Mouse (Mus musculus) limb, embryonic 13.5 days (tissue): Measurements from ENCODE around the gene Abca6. TPM values are rescaled to one million over a fixed set of nuclear protein-coding genes. Genes with fewer than 3 reads are reported as not detected.

Experiments used
- ATAC-seq: fragments of 200-750 bp; cut with Nextera tagmentation; 2 replicates; pipeline ENCODE4 v1.8.0; 2017; ENCODE audit warnings: low read depth, moderate number of reproducible peaks, moderate TSS enrichment; ENCODE audit not compliant: low FRiP score
- H3K27ac ChIP-seq: fragments of 300-500 bp; sonication (generic); 2 replicates; pipeline ENCODE4 v1.5.1; 2015; ENCODE audit warnings: inconsistent platforms, mild to moderate bottlenecking, moderate library complexity
- H3K27me3 ChIP-seq: fragments of 300-500 bp; sonication (generic); 2 replicates; pipeline ENCODE4 v1.6.1; 2015; ENCODE audit warnings: mild to moderate bottlenecking, inconsistent platforms
- H3K36me3 ChIP-seq: fragments of 300-500 bp; sonication (generic); 2 replicates; pipeline ENCODE4 v1.6.1; 2015; ENCODE audit warnings: inconsistent platforms, mild to moderate bottlenecking, moderate library complexity
- H3K4me1 ChIP-seq: fragments of 300-500 bp; sonication (generic); 2 replicates; pipeline ENCODE4 v1.6.1; 2015; ENCODE audit warnings: inconsistent platforms
- H3K4me2 ChIP-seq: fragments of 300-500 bp; sonication (generic); replicated peaks from 2 replicates; pipeline ENCODE4 v1.6.1; 2015; ENCODE audit warnings: inconsistent platforms, mild to moderate bottlenecking, moderate library complexity
- H3K4me3 ChIP-seq: fragments of 300-500 bp; sonication (generic); 2 replicates; pipeline ENCODE4 v1.5.1; 2015; ENCODE audit warnings: moderate library complexity, mild to moderate bottlenecking, inconsistent platforms
- H3K9ac ChIP-seq: fragments of 300-500 bp; sonication (generic); 2 replicates; pipeline ENCODE4 v1.6.1; 2015; ENCODE audit warnings: mild to moderate bottlenecking, inconsistent platforms
- H3K9me3 ChIP-seq: fragments of 300-500 bp; sonication (generic); 2 replicates; pipeline ENCODE4 v1.6.1; 2016; ENCODE audit warnings: inconsistent platforms
- WGBS: fragments of 180-500 bp; shearing (Covaris S2); methylation state at CpG from one replicate; pipeline ENCODE4 v1.1.7; 2015; 5-methylcytosine and 5-hydroxymethylcytosine counted together
- polyA plus RNA-seq: library from polyadenylated mRNA; unstranded; fragments of >200 nt; fragmentation: Nextera tagmentation; extraction: Ambion mirVana; gene quantifications from 2 replicates; pipeline ENCODE4 v1.2.1, GENCODE M21; 2015

Gene Abca6
- polyA plus RNA-seq, 1 experiment from 2014 or later = 0.52 TPM

DNA sequence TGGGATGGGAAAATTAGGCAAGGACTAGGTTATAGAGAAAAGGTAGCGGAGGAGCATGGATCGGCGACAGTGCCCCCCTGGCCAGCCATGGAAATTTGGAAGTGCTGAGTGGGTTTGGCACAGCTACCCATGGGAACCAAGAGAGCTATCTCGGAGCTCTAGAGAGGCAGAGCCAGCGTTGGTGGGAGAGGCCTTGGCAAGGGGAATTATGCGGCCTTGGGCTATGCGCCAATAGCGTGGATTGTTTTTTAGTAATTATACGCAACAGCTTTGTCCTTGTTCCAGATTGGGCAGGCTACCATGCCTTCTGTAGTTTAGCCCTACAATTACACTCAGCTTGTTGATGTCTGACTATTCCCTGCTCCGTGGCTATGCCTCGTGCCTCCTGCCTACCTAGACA lies 15.2 kb upstream of the Abca6 start:
- H3K36me3 ChIP-seq = no peaks in the 10 kb centered on the region
- H3K4me1 ChIP-seq = peaks cover 3% of the 10 kb centered on the region; the same call in 1 of the 2 replicates
- no peaks in the 10 kb centered on the region for H3K9me3 ChIP-seq
- no peak for ATAC-seq
- H3K9ac ChIP-seq = no peak overlapping the region
- H3K4me2 ChIP-seq = no peak overlapping the region
- no peaks in the 10 kb centered on the region for H3K27me3 ChIP-seq
- no peak overlapping the region for H3K27ac ChIP-seq
- WGBS = 87% methylated on average over 11 of the region's 11 CpGs
- no peak overlapping the region for H3K4me3 ChIP-seq

DNA sequence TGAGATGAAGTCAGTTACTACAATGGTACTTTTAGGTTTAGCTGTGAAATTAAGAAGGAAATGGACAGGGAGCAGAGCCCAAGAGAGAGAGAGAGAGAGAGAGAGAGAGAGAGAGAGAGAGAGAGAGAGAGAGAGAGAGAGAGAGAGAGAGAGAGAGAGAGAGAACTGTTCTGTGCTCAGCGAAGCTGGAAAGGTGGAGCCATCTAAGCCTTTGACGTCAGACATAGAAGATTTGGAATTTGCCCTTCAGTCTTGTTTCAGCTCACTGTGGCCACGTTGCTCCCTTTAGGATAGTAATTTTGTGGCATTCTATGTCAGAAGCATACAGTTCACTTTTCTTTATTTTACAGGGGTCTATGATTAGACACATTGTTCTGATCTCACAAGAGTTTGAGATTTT lies 10.3 kb upstream of the Abca6 start:
- no peak for ATAC-seq
- peaks cover 5% of the 10 kb centered on the region; the same call in 1 of the 2 replicates for H3K9me3 ChIP-seq
- no peaks in the 10 kb centered on the region for H3K36me3 ChIP-seq
- no peak overlapping the region for H3K9ac ChIP-seq
- H3K27me3 ChIP-seq = no peaks in the 10 kb centered on the region
- H3K4me3 ChIP-seq = no peak overlapping the region
- 74% methylated on average over 3 of the region's 3 CpGs for WGBS
- H3K4me2 ChIP-seq = no peak overlapping the region
- no peaks in the 10 kb centered on the region for H3K4me1 ChIP-seq
- no peak overlapping the region for H3K27ac ChIP-seq

DNA sequence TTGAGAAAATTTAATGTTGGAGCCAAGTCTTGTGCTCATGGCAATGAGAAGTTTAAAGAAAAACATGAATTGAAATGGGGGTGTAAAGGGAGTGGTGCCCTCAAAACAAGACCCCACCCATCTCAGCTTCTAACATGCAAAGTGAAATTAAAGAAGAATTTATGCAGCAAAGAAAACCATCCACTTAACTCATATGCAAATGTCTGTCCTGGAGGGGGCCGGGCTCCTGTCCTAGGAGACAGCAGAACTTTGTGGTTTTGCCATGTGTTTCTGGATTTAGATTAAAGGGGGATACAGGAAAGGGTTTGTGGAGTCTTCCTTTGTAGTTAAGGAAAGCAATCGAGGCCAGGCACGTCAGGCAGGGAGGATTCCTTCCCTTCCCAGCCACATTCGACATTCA lies 6.3 kb upstream of the Abca6 start:
- Histone ChIP-seq H3K4me3 (no peak overlapping the region), H3K4me1 (no peaks in the 10 kb centered on the region), H3K27me3 (no peaks in the 10 kb centered on the region), H3K9ac (no peak overlapping the region), H3K36me3 (no peaks in the 10 kb centered on the region), H3K9me3 (peaks cover 5% of the 10 kb centered on the region; the same call in 1 of the 2 replicates), H3K4me2 (no peak overlapping the region), H3K27ac (no peak overlapping the region)
- no peak for ATAC-seq
- WGBS = 62% methylated on average over 4 of the region's 4 CpGs

DNA sequence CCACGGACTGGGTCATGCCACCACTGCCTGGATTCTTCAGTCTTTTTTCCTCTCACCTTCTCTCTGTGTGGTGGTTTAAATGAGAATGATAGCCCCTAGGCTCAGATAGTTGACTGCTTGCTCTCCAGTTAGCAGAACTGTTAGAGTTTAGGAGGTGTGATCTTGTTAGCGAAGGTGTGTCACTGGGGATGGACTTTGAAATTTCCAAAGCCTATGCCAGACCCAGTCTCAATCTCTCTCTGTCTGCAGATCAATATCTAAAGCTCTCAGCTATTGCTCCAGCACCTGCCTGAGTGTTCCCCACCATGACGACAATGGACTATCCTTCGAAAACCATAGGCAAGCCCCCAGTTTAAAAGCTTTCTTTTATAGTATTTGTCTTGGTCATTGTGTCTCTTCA lies 5.5 kb upstream of the Abca6 start:
- H3K4me3 ChIP-seq = no peak overlapping the region
- ATAC-seq = no peak
- H3K9ac ChIP-seq = no peak overlapping the region
- 89% methylated on average over 4 of the region's 4 CpGs for WGBS
- H3K27me3 ChIP-seq = no peaks in the 10 kb centered on the region
- no peak overlapping the region for H3K27ac ChIP-seq
- H3K9me3 ChIP-seq = peaks cover 5% of the 10 kb centered on the region; the same call in 1 of the 2 replicates
- H3K4me2 ChIP-seq = no peak overlapping the region
- H3K4me1 ChIP-seq = no peaks in the 10 kb centered on the region
- no peaks in the 10 kb centered on the region for H3K36me3 ChIP-seq

DNA sequence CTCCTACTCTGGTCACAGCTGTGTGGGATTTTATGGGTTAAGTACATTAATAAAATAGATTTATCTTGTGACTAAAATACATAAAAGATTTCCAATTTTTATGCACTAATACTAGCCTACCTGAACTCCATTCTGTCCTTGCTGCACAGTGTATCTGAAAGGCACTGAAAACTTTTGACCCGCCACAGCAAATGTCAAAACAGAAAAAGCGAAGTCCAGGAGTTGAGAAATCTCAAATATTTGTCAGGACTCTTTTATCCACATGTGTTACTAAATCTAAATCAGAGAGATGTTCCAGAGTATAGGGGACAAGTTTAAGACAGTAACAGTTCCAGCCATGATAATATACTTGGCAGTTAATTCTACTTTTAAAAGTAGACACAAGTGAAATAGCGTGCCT lies 680 bp upstream of the Abca6 start:
- Histone ChIP-seq H3K36me3 (no peaks in the 10 kb centered on the region), H3K9me3 (no peaks in the 10 kb centered on the region), H3K4me1 (no peaks in the 10 kb centered on the region), H3K9ac (no peak overlapping the region), H3K27ac (no peak overlapping the region), H3K4me3 (no peak overlapping the region), H3K27me3 (no peaks in the 10 kb centered on the region), H3K4me2 (no peak overlapping the region)
- WGBS = 79% methylated on average over 3 of the region's 3 CpGs
- no peak for ATAC-seq

DNA sequence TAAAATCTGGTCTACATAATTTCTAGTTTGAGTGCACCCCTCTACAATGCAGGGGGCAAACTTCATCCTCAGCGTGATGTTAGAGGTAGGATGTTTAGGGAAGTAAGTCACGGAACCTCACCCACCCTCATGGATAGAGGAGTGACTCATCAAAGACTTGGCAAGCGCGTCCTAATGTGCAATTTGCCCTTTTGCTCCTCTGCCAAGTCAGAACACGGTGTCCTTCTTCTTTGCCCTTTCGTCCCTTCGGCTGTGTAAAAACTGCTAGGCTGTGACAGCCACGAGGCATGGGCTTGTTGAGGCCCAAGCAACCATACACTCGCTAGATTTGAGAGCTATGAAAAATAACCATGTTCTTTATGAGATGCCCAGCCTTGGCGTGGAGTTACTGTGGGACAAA lies 6.8 kb downstream of the Abca6 start:
- no peaks in the 10 kb centered on the region for H3K27me3 ChIP-seq
- 0 out of 2 replicates have a peak, but pooled peaks cover 2% of the 10 kb centered on the region for H3K9me3 ChIP-seq
- H3K27ac ChIP-seq = no peak overlapping the region
- no peak overlapping the region for H3K4me3 ChIP-seq
- H3K4me2 ChIP-seq = no peak overlapping the region
- WGBS = 84% methylated on average over 10 of the region's 10 CpGs
- H3K36me3 ChIP-seq = no peaks in the 10 kb centered on the region
- no peaks in the 10 kb centered on the region for H3K4me1 ChIP-seq
- H3K9ac ChIP-seq = no peak overlapping the region
- ATAC-seq = no peak

DNA sequence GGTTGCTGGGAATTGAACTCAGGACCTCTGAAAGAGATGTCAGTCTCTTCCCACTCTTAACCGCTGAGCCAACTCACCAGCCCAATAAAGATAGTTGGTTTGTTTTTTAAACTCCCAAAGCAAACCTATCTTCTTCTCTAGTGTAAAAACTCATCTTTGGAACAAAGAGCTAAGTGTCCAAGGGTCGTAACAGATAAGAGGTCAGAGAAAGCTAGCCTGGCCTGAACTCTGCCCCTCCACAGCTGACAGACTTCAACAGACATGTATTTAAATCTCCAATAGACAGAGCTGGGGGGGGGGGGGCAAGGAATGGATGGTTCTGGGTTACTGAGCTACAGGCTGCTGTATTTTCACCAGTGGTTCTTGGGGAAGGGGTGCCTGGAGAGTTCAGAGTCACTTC lies 14.1 kb downstream of the Abca6 start:
- 87% methylated on average over 2 of the region's 2 CpGs for WGBS
- ATAC-seq = no peak

GRCm38 (mm10) chr11:110232975-110233374 lies 18.6 kb downstream of the Abca6 start:
- Histone ChIP-seq H3K9me3 (no peaks in the 10 kb centered on the region), H3K27me3 (no peaks in the 10 kb centered on the region), H3K4me2 (no peak overlapping the region), H3K9ac (no peak overlapping the region), H3K4me3 (no peak overlapping the region), H3K27ac (no peak overlapping the region), H3K36me3 (no peaks in the 10 kb centered on the region), H3K4me1 (no peaks in the 10 kb centered on the region)
- no peak for ATAC-seq

More for the DNA sequence above, 14.1 kb downstream of the Abca6 start:
- Histone ChIP-seq H3K36me3 (no peaks in the 10 kb centered on the region), H3K9ac (no peak overlapping the region), H3K9me3 (0 out of 2 replicates have a peak, but pooled peaks cover 4% of the 10 kb centered on the region), H3K4me1 (no peaks in the 10 kb centered on the region), H3K27me3 (no peaks in the 10 kb centered on the region), H3K4me3 (no peak overlapping the region), H3K4me2 (no peak overlapping the region), H3K27ac (no peak overlapping the region)

- no peak for ATAC-seq
- Histone ChIP-seq H3K9ac (no peak overlapping the region), H3K27ac (no peak overlapping the region), H3K4me3 (no peak overlapping the region), H3K9me3 (no peaks in the 10 kb centered on the region), H3K4me2 (no peak overlapping the region), H3K27me3 (no peaks in the 10 kb centered on the region), H3K36me3 (no peaks in the 10 kb centered on the region), H3K4me1 (no peaks in the 10 kb centered on the region)
These were observed 34.5 kb downstream of the Abca6 start for GRCm38 (mm10) chr11:110217118-110217517.

GRCm38 (mm10) chr11:110203930-110204329 lies 47.6 kb downstream of the Abca6 start:
- no peaks in the 10 kb centered on the region for H3K4me1 ChIP-seq
- H3K36me3 ChIP-seq = no peaks in the 10 kb centered on the region
- no peaks in the 10 kb centered on the region for H3K27me3 ChIP-seq
- no peak overlapping the region for H3K27ac ChIP-seq
- 73% methylated on average over 5 of the region's 5 CpGs for WGBS
- H3K9ac ChIP-seq = no peak overlapping the region
- H3K4me2 ChIP-seq = no peak overlapping the region
- no peak for ATAC-seq
- H3K4me3 ChIP-seq = no peak overlapping the region
- no peaks in the 10 kb centered on the region for H3K9me3 ChIP-seq

- no peaks in the 10 kb centered on the region for H3K9me3 ChIP-seq
- H3K4me3 ChIP-seq = no peak overlapping the region
- no peak overlapping the region for H3K9ac ChIP-seq
- no peaks in the 10 kb centered on the region for H3K4me1 ChIP-seq
- H3K27me3 ChIP-seq = no peaks in the 10 kb centered on the region
- no peak for ATAC-seq
- no peak overlapping the region for H3K27ac ChIP-seq
- no peak overlapping the region for H3K4me2 ChIP-seq
- WGBS = 76% methylated on average over 3 of the region's 3 CpGs
- H3K36me3 ChIP-seq = no peaks in the 10 kb centered on the region
These were observed 52.7 kb downstream of the Abca6 start for GRCm38 (mm10) chr11:110198882-110199281.

- H3K27ac ChIP-seq = no peak overlapping the region
- no peak overlapping the region for H3K4me3 ChIP-seq
- H3K4me1 ChIP-seq = no peaks in the 10 kb centered on the region
- no peaks in the 10 kb centered on the region for H3K27me3 ChIP-seq
- WGBS = 89% methylated on average over 8 of the region's 8 CpGs
- H3K9ac ChIP-seq = no peak overlapping the region
- no peaks in the 10 kb centered on the region for H3K36me3 ChIP-seq
- H3K9me3 ChIP-seq = no peaks in the 10 kb centered on the region
- no peak overlapping the region for H3K4me2 ChIP-seq
- ATAC-seq = no peak
These were observed 54.8 kb downstream of the Abca6 start for GRCm38 (mm10) chr11:110196561-110197306.

- ATAC-seq = no peak
- Histone ChIP-seq H3K4me2 (no peak overlapping the region), H3K36me3 (no peaks in the 10 kb centered on the region), H3K27ac (no peak overlapping the region), H3K4me3 (no peak overlapping the region), H3K27me3 (no peaks in the 10 kb centered on the region), H3K9ac (no peak overlapping the region), H3K9me3 (no peaks in the 10 kb centered on the region), H3K4me1 (no peaks in the 10 kb centered on the region)
- 89% methylated on average over 4 of the region's 4 CpGs for WGBS
These were observed 56.3 kb downstream of the Abca6 start for GRCm38 (mm10) chr11:110195310-110195709.
